Mouse (Mus musculus): Measurements from ENCODE around the gene Fut2.
"Not testable (repeated sequence)": the region's sequence is repeated elsewhere in the genome, so short reads cannot be mapped to it uniquely, and the experiment has no call there.

The Fut2 gene

DNA sequence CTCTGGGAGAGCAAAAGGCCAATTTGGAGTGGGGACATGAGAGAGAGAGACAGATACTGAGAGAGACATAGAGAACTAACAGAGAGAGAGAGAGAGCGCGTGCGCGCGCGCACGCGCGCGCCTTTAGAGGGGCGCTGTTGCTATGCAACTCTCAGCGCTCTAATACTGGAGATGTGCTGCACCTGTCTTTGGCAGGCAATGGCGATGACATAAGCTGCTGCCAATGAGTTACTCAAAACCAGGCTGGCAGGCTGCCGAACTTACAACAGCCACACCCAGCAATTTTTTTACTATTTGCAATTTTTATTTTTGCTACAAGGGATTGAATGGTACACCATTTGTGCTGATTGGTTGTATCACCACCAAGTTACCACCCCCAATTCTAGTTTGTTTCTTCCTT, 1.6 kb upstream of the Fut2 start:
- DNase-seq = no peak

DNA sequence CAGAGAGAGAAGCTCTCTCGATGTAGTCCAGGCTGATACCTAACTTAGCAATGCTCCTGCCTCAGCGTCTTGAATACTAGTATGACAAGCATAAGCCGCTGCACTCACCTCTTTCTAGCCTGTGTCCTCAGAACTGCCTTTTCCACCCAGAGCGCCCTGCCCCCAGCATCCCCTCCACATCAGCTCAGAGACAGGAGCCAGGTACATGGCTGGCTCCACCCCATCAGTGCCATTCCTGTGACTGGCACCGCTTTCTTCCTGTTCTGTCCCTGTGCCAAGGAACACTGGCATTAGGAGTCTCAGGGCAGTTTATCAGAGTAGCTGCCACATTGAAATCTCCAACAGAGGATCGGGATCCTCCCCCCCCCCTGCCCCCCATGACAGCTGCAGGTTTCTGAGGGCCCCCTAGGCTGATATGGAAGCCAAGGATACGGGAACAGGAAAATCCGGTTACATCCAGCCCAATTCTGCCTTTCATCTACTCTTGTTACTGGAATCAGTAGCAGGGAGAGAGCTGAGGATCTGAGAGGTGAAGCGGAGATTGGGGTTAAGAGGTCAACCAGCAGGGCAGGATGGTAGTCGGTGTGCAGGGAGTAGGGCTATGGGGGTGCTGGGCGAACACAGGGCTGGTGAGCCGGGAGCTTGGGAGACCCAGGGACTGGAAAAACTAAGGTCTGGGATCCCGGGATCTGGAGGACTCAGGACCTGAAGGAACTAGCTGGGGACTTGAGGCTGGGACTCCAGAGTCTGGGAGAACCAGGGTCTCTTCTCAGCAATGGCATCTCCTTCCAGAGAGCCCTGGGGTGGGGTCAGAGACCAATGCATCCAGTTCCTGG, 673 bp downstream of the Fut2 start:
- no peak for DNase-seq

DNA sequence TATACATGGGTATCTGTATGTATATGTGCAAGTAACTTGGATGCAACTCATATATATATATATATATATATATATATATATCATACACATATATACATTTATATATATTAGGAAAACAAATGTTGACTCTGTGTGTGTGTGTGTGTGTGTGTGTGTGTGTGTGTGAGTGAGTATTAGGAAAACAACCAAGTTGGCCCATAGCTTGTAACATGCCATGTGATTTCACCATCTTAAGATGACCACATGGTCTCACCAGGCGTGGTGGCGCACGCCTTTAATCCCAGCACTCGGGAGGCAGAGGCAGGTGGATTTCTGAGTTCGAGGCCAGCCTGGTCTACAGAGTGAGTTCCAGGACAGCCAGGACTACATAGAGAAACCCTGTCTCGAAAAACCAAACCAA, 4.5 kb downstream of the Fut2 start:
- DNase-seq = not testable (repeated sequence)

DNA sequence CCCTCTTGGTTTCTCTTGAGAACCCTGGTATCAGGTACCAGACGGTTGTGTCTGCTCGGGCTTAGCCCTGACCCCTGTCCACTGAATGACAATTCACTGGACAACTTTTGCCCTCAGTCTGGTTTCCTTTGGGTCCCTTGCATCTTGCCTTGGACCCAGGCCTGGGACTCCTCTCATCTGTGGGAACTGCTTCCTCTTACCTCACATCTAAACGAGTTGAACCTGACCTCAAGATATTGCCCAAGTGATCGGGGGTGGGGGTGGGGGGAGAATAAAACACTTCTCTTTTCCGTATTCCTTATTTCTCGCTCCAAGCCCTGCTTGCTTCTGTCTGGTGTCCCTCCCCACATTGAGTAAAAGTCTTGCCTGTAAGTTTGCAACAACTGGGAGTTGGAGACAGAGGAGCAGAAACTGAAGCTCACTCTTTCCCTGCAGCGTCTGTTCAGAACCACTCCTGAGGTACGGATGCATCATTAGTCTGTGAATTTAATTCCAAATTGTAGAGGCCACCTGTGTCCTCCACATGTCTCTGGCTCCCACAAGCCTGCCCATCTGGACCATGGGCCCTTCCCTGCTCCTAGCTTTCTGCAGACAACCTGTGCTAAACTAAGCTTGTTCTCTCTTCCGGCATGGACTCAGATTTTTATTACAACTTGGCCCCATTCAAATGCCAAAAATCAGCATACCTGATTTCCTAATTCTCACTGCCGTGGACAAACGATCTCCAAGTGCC, 5.3 kb downstream of the Fut2 start:
- no peak for DNase-seq

DNA sequence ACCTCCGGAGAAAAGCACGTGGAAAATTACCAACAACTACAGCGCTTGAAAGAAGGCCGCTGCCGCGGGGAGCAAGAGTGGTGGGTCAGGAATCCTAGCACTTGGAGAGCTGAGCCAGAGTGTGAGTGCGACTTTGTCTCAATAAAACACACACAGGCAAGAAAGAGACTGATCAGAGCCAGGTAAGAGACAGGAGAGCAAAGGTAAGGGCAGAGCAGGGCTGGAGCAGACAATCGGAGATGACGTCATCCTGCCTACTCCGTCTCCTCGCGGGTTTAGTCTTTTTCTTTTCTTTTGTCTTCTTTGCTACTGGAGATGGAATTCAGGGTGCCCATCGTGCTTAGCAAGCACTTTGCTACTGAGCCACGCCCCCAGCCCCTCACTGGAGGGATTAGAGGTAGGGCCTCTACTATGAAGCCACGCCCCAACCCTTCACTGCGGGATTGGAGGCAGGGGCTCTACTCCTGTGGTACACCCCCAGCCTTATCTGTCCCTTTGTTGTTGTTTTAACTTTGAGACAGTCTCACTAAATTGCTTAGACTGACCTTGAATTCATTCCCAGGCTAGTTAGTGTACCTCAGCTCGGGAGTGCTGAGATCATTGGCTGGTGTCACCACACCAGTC, 11.7 kb downstream of the Fut2 start:
- no peak for DNase-seq

DNA sequence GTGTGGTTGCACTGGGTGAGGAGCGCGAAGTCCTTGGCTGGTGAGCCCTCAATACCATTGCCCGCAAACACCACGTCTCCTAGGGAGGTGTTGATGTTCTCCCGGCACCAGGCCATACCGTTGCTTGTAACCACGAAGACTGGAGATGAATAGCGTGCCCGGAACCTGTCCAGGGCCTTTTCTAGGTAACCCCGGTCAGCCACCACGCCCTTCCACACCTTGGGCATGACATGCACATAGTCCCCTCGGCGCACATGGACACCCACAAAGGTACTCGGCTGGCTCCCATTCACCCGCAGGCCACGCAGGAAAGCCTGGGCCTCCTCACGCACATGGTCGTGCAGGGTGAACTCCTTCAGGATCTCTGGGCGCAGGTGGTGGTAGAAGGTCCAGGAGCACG, 15.7 kb downstream of the Fut2 start:
- DNase-seq = not testable (repeated sequence)

DNA sequence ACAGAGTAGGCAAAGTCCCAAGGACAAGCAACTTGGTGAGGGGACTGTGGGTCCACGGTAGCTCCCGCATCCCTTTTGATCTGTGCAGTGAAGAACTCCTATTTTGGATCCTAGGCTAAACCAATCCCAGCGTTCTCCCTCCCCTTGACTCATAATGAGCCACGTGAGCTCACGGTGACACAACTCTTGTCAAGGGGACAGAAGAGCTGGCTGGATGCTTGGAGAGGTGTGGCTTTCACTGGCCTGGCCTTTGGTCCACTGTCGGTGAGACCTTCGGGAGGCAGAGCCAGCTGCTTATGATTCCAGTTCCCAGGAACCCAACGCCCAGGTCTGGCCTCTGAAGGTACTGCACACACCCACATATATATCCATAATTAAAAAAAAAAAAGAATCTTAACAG, 16.8 kb downstream of the Fut2 start:
- no peak for DNase-seq

DNA sequence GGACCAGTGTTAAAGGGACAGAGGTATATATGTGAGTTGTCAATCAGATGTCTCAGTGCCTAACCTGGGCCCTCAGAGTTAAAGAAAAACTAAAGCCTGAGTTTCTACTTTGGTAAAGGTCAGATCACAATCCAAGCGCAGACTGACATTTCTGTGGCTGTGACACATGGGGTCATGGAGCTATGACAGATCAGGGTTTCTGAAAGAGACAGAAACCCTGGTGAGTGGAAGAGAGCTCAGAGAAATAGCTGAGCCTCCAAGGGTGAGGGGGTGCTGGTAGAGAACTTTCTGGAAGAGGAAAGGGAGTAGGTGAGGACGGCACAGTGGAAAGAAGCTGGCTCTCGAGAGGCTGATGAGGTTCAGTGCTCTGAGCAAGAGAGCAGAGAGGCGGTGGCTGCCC, 19.5 kb downstream of the Fut2 start:
- DNase-seq = no peak

DNA sequence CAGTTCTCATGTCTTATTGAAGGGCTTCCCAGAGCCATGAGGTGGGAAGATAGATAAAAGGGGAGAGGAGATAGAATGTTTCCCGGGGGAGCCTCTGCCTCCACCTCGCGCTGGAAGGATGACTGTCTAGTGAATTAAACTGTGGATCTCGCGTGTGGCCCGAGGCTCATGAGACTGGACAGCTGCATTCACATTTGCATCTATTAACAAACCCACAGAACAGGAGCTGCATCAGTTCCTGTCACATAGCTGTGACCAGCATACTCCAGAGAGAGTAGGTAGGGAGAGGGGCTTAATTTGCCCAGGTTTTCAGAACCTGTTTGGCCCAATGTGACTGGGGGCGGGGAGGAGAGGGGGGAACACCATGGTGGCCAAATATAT, 20.6 kb downstream of the Fut2 start:
- no peak for DNase-seq

DNA sequence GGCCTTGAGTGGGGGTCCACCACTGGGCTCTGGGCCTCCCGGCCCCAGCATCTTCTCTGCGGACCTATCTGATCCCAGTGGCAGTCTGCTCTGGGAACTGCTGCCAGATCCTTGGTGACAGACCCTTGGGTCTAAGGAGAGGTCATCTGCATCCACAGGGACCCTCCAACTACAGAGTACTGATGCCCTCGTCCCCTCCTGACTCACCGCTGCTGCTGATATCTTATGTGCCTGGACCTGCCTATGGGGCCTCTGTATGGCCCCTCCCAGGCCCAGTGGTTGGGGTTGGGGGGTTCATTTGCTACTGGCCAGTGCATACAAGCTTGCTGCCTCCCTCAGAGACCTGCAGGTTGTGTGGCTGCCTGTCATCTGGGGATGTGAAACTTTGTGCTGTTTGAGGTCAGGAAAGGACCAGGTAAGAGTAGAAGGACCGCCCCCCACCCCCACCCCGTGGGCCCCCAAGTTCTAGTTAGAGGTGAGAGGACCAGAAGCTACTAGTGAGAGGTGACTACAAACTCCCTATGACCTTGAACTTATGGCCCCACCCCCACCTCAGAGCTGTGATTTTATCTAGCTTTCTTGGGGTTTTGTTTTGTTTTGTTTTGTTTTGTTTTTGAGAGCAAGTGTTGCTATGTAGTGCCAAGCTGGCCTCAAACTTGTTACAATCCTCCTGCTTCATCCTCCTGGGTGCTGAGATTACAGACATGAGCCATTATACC, 21.2 kb downstream of the Fut2 start:
- DNase-seq = no peak

DNA sequence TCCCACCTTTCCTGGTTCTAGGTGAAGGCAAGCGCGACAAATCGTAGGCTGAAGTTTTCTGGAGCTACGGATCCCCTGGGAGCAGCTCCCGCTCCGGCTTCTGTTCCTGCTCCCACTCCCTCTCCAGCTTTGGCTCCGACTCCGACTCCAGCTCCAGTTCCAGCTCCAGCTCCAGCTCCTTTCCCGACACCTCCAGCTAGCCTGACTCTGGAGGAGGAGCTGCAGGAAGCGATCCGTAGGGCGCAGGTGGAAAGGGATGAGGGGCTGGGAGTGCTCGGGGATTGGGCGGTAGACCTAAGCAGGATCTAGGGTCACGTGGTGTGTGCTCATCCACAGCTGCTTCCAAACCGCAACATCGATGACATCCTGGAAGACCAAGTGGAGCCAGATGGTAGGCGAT, 22.0 kb downstream of the Fut2 start:
- DNase-seq = no peak

DNA sequence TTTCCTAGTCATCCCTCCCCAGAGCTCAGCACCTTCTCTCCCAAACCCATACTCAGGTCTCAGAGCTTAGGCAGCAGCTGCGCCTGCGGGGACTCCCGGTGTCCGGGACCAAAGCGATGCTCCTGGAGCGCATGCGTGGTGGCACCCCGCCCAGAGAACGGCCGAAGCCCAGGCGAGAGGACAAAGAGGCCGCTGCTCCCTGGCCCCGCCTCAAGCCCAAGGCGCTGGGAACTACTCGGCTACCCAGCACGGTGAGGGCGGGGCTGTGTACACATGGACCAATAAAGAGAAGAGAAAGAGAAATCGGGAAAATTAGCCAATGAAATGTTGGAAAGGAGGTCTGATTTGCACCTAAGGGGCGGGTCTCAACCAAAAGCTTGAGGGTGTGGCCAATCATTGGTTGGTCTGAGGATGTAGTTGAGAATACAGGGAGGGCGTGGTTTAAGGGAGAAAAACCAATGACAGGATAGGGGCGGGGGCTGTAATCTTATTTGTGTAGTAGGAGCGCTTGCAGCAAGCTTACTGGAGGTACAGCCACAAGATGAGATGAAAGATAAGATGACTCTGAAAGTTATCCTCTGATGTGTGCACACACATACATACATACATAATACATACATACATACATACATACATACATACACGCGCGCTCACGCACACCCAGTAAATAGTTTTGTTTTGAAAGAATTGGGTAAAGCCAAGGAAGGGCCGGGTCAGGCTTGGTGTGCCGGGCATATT, 22.6 kb downstream of the Fut2 start:
- peak; percentile 93 for DNase-seq

DNA sequence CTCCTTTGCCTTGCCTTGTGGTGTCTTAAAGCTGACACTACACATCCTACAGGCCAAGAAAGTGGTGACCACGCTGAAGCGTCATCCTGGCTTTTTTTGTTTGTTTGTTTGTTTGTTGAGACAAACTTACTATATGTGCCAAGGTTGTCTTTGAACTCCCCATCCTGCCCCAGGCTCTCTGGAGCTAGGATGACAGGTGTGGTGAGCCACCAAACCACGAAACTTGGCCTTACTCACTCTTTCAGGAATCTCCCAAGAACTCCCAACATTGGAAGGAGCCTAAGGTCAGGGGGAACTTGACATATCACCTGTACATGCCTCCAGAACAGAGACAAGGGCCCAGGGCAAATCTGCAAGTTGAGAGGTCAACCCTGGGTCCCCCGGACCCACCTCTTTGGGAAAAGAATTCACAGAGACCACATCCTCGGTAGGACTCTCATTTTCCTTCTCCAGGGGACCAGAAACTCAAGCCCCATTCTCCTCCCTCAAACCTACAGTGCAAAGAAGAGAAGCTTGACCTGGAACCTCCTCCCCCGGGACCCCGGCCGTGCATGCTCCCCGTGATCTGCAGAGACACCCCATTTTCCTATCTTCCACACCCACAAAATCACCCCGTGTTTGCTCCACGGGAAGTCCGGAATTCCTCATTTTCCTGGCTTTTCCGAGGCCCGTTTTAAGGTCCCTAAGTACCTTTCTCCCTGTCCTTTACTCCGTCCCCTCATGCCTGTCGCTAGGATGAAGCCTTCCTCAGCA, 23.5 kb downstream of the Fut2 start:
- no peak for DNase-seq

DNA sequence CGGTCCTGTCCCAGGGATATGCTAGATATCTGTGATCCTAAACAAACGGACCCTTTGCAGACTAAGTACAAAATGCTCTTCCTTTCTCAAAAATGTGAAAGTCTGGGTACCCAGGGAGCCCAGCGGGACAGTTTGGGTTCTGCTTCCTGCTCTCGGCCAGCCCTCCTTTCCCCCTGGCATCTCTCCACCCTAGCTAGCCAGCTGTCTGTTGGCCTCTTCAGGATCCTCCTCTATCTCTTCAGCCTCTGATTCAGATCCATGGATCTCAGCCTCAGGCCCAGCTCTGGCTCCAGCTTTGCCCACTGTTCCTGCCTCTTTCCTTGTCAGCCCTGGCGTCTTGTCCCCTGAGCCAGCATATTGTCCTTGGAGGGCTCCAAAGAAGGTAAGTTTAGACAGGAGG, 24.1 kb downstream of the Fut2 start:
- DNase-seq = no peak

DNA sequence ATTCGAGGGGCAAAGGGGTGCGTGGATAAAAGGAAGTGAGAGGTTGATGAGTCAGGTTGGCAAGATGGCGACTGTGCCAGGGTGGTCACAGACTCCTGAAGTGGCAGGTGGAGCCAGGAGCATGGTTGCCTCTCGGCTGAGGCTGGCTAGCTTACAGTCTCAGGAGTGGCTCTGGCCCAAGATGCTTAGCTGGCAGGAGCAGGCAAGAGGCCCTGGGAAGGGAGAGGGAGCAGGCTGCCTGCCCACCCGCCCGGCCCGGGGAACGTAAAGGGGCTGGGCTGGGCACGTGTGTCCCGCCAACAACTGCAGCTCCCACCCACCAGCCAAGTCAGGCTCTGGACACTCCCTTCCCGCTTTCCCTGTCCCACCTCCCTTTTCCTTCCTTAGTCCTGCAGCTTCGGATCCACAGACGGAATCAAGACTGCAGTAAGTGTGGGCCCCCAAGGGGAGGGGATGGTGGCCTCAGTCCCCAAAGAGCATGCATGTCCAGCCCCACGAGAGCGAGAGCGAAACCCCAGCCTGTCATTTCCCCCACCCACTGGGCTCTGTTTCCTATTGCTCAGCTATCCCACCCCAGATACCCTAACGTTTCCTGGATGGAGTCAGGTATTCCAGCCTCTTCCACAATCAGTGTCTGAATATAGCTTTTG, 24.7 kb downstream of the Fut2 start:
- DNase-seq = peak; percentile 59

DNA sequence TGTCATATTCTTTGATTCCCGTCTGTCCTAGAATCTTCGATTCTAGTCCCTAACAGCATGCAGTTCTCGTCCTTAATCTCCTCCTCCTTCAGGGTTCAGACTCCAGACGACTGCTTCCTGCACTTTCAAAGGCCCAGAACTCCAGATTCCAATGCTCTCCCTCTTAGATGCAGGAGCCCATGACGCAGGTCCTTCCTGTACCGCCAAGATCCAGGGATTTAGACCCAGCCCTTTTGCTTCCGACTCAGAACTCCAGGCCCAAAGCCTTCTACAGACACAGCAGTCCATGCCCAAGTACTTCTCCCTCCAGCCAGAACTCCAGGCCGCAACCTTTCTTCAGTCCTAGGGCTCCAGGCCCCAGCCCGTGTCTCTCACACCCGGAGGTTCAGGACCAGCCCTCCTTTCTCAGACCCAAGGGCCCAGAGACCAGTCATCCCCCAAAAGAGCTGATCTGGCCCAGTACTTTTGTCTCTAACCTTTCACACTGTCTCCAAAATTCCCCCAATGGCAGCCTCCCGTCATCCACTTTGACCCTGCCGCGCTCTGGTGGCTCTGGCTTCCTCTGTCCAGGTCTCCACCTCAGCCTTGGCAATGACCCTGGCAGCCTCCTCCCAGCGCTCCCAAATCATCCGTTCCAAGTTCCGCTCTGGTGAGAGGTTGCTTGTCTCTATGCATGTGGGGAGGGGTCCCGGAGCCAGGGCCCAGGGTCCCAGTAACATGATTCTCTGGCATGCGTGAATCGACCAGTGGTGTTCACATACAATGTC, 25.8 kb downstream of the Fut2 start:
- DNase-seq = no peak

DNA sequence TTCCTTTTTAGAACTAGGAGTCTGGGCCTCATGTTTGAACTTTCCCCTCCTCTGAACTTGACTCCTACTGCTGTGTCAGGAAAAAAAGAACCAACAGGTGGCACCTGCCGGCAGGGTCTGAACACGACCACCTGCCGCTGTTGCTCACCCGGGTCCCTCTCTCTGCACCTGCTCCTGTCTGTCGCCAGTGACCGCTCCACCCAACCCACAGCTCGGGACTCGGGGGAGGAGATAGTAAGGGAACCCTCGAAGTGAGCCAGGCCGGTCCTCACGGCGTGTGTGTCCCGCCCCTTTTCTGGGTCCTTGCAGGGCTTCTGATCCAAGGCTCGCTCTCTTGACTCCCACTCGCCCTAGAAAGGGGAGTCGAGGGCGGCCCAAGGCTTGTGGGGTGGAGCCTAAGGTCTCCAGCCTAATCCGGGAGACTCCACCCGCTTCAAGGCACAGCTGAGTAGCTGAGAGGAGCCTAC, 26.6 kb downstream of the Fut2 start, which contains the start of gene Mamstr:
Mamstr (plus strand) TSS at position 417 of the 467 bp plus-strand sequence.
- DNase-seq = no peak

DNA sequence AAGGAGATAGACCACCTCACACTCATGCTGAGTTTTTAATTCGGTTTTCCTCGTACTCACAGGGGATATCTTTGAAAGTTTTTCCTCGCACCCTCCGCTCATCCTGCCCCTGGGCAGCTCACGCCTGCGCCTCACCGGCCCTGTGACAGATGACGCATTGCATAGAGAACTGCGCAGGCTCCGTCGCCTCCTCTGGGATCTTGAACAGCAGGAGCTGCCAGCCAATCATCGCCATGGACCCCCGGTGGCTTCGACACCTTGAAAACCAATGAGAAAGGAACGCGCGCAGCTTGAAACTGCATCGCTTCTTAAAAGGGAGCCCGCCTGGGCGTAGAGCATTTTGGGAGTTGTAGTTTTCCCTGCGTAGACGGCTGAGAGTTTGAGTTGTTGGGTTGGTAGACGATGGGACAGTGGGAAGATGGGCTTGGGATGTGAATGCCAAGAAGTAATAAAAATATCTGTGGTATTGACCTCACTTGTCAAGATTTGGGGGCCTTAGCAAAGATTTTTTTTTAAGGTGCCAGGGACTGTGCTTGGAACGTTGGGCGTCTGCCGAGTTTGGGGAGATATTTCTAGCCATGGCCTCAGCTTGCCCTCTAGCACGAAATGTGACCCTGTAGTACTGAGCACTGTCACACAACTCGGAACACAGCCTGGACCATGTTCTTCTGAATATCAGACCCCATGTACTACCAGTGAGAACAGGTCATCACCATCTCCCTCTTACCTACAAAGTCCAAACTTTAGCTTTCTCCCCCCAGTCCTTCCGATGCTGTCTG, 27.4 kb downstream of the Fut2 start:
- peak; percentile 94 for DNase-seq

DNA sequence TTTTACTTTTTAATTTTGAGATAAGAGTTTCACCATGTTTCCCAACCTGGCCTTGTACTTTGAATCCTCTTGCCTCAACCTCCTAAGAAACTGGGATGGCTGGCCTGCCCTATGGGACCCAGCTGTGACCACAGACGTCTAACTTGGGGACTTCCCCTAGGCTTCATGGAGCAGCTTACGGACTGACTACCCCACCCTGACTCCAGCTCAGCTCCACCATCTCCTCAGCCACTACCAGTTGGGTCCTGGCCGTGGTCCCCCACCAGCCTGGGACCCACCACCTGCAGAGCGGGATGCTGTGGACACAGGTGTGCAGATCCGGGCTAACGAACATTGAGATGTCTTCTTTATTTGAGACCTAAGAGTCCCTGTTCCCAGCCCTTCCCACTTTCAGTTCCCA, 28.5 kb downstream of the Fut2 start:
- DNase-seq = no peak
